Mouse (Mus musculus) forebrain, postnatal 0 days (tissue): ENCODE results near the gene Gtf2i. TPM values are rescaled to one million over a fixed set of nuclear protein-coding genes. Genes with fewer than 3 reads are reported as not detected.

Experiments
- ATAC-seq: fragments of 200-750 bp; cut with Nextera tagmentation; 2 replicates; pipeline ENCODE4 v1.8.0; 2017; ENCODE audit warnings: mild to moderate bottlenecking, moderate library complexity
- DNase-seq: peaks from one replicate; pipeline ENCODE4 v3.0.0-alpha.2; 2015
- H3K27ac ChIP-seq: fragments of 300-500 bp; sonication (generic); 2 replicates; pipeline ENCODE4 v1.5.1; 2014; ENCODE audit warnings: low read depth, mild to moderate bottlenecking, antibody characterized with exemption, low read length, moderate library complexity, mixed read lengths
- H3K27me3 ChIP-seq: fragments of 300-500 bp; sonication (generic); 2 replicates; pipeline ENCODE4 v1.6.1; 2014; ENCODE audit warnings: mild to moderate bottlenecking, low read length, mixed read lengths; ENCODE audit not compliant: insufficient read depth
- H3K36me3 ChIP-seq: fragments of 300-500 bp; sonication (generic); 2 replicates; pipeline ENCODE4 v1.6.1; 2014; ENCODE audit warnings: mild to moderate bottlenecking, moderate library complexity; ENCODE audit not compliant: insufficient read depth
- H3K4me1 ChIP-seq: fragments of 300-500 bp; sonication (generic); 2 replicates; pipeline ENCODE4 v1.6.1; 2014; ENCODE audit warnings: antibody characterized with exemption; ENCODE audit not compliant: insufficient read depth
- H3K4me2 ChIP-seq: fragments of 300-500 bp; sonication (generic); 2 replicates; pipeline ENCODE4 v1.6.1; 2014; ENCODE audit warnings: low read depth, mild to moderate bottlenecking, moderate library complexity
- H3K4me3 ChIP-seq: fragments of 300-500 bp; sonication (generic); 2 replicates; pipeline ENCODE4 v1.5.1; 2014; ENCODE audit warnings: low read depth, low read length, mixed read lengths
- H3K9ac ChIP-seq: fragments of 300-500 bp; sonication (generic); 2 replicates; pipeline ENCODE4 v1.6.1; 2014; ENCODE audit warnings: mild to moderate bottlenecking
- H3K9me3 ChIP-seq: fragments of 300-500 bp; sonication (generic); 2 replicates; pipeline ENCODE4 v1.6.1; 2016; ENCODE audit warnings: low read length
- CTCF ChIP-seq: sonication (generic); IDR thresholded peaks from 2 replicates; pipeline ENCODE4 v1.5.1; 2016; ENCODE audit warnings: antibody characterized with exemption, control low read depth, low read depth
- WGBS: fragments of 180-500 bp; shearing (Covaris S2); extraction: QIAGEN DNeasy Blood & Tissue Kit; methylation state at CpG from one replicate; pipeline ENCODE4 v1.1.7; 2014; 5-methylcytosine and 5-hydroxymethylcytosine counted together
- polyA plus RNA-seq: library from polyadenylated mRNA; unstranded; fragments of >200 nt; fragmentation: Nextera tagmentation; extraction: Ambion mirVana; gene quantifications from 2 replicates; pipeline ENCODE4 v1.2.1, GENCODE M21; 2015
- total RNA-seq: library from RNA; depleted of rRNA; stranded (reverse); fragments of >200 nt; gene quantifications from 2 replicates; pipeline ENCODE4 v1.2.3, GENCODE M21; 2014

The Gtf2i gene
- total and polyA plus RNA-seq, 2 experiments from 2014 or later, result 85.6 to 120 TPM

DNA sequence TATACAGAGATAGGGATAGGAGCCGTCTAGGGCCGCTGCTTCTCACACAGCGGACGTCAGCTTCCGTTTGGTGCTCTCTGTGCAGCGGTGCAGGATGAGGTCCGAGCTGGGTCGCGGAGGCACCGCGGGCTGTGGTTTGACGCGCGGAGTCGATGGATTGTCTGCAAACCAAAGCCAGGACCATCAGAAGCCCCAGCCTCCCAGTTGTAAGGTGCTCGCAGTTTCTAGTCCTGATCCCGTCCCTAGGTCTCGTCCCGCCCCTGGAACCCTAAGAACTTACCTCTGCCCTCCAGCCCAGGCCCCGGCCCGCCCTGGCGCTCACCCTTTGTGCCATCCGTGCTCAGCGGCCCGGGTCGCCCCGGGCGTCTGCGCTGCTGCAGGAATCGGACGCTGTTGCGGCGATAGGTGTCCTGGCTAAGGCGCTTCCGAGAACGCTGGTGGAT, 92.8 kb downstream of the Gtf2i start:
- Histone ChIP-seq H3K4me3 (peak overlapping the region; percentile 19; the same call in 1 of the 2 replicates), H3K9me3 (no peaks in the 10 kb centered on the region), H3K27me3 (peaks cover 10% of the 10 kb centered on the region), H3K4me1 (no peaks in the 10 kb centered on the region), H3K9ac (peak overlapping the region; percentile 22; the same call in 1 of the 2 replicates), H3K27ac (no peak overlapping the region), H3K4me2 (peak overlapping the region; percentile 47), H3K36me3 (peaks cover 5% of the 10 kb centered on the region; the same call in 1 of the 2 replicates)
- no peak for DNase-seq
- no peak for TF ChIP-seq CTCF
- ATAC-seq, result no peak
- WGBS, result 10% methylated on average over 36 of the region's 36 CpGs

DNA sequence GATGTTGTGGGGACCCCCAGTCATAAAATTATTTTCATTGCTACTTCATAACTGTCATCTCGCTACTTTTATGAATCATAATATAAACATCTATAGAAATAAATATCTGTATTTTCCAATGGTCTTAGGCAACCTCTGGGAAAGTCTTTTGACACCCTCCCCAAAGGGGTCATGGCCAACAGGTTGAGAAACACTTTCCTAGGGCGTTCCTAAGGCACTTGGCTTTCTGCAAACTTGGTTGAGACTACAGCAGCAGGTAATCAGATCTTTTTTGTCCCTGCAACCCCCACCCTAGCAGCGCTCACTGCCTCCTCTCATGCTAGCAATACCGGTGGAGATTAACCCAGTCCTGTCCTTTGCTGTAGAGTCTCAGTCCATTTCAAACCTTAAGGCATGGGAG, 93.3 kb downstream of the Gtf2i start:
- no peak overlapping the region for H3K9ac ChIP-seq
- H3K27ac ChIP-seq, result no peak overlapping the region
- WGBS, result 48% methylated on average over 4 of the region's 4 CpGs
- peaks cover 10% of the 10 kb centered on the region for H3K27me3 ChIP-seq
- ATAC-seq (no peak), DNase-seq (no peak)
- no peak overlapping the region for H3K4me3 ChIP-seq
- no peak for TF ChIP-seq CTCF
- H3K9me3 ChIP-seq, result no peaks in the 10 kb centered on the region
- H3K4me1 ChIP-seq, result no peaks in the 10 kb centered on the region
- peaks cover 9% of the 10 kb centered on the region; the same call in 1 of the 2 replicates for H3K36me3 ChIP-seq
- peak overlapping the region; percentile 47; the same call in 1 of the 2 replicates for H3K4me2 ChIP-seq

DNA sequence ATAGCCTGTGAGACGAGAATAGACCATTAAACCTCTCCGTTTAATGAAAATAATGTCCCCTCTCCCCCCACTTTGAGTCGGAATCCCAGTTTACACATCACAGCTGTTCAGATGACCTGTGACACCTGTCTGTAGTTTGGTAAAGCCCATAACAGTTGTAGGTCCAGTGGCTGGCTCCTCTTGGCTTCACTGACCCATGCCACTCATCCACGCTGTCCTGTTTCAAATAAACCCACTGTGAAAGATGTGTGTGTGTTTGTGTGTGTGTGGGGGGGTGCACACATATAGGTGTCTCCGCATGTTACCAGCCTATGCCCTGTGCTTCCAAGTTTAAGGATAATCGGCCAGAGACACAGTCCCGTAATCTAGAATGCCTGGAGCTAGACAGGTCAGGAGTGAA, 96.7 kb downstream of the Gtf2i start:
- no peak overlapping the region for H3K4me3 ChIP-seq
- H3K27me3 ChIP-seq, result peaks cover 10% of the 10 kb centered on the region
- WGBS, result 95% methylated on average over 7 of the region's 7 CpGs
- no peaks in the 10 kb centered on the region for H3K9me3 ChIP-seq
- H3K4me2 ChIP-seq, result no peak overlapping the region
- DNase-seq (no peak), ATAC-seq (no peak)
- H3K36me3 ChIP-seq, result peaks cover 11% of the 10 kb centered on the region; the same call in 1 of the 2 replicates
- H3K27ac ChIP-seq, result no peak overlapping the region
- no peak for TF ChIP-seq CTCF
- H3K4me1 ChIP-seq, result no peaks in the 10 kb centered on the region
- H3K9ac ChIP-seq, result no peak overlapping the region

DNA sequence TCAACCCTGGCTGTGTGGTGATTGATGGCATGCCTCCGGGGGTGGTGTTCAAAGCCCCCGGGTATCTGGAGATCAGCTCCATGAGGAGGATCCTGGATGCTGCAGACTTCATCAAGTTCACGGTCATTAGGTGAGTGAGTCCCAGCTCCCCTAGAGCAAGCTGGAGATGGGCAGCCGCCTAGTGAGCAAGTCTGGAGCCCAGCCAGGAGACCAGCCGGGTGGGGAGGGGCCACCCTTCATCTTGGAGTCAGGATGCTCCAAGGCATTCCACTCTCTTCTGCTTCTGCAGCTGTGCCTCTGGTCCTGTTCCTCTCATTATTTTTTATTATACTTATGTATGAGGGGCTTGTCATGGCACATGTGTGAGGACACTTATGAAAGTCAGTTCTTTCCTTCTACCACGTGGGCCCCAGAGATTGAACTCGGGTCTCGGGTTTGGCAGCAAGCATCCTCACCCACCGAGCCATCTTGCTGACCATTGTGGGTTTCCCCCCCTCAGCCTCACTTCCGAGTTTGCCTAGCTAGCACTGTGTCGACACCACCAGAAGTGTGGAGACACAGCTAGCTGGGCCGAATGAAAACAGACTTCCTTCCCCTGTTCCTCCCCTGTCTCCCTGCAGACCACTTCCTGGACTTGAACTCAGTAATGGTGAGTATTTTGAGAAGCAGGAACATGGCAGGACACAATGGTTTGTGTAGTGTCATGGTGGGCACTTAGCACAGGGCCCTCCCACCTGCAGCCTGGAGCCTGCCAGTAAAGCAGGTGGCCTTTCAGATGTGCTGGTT, 100.3 kb downstream of the Gtf2i start:
- no peak overlapping the region for H3K9ac ChIP-seq
- TF ChIP-seq CTCF, result no peak
- no peaks in the 10 kb centered on the region for H3K9me3 ChIP-seq
- H3K27me3 ChIP-seq, result no peaks in the 10 kb centered on the region
- H3K27ac ChIP-seq, result no peak overlapping the region
- H3K4me1 ChIP-seq, result no peaks in the 10 kb centered on the region
- ATAC-seq (no peak), DNase-seq (no peak)
- peaks cover 20% of the 10 kb centered on the region for H3K36me3 ChIP-seq
- no peak overlapping the region for H3K4me3 ChIP-seq
- 68% methylated on average over 12 of the region's 12 CpGs for WGBS
- H3K4me2 ChIP-seq, result no peak overlapping the region

DNA sequence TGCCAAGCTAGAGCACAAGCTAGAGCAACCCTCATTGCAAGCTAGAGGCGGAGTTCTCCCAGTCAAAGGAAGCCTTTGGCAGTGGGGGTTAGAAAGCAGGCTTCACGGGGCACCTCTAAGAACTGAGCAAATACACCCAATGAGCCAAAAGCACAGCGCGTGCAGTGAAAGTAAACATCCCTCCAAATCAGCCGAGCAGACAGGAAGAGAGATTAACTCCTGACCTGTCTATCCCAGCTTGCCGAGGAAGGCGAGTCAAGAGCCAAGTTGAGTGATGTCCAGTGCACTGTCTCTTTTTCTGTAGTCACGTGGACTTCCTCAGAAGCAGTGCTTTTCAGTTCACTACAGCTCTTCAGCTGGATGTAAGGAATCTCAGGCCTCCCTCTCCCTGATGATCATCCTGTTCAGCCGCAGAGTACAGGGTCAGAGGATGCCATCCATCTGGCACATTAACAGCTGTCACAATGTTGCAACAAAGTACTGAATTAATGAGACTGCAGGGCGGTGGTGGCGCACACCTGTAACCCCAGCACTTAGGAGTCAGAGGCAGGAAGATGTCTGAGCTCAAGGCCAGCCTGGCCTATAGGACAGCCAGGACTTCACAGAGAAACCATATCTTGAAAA, 104.5 kb downstream of the Gtf2i start:
- Histone ChIP-seq H3K36me3 (peaks cover 11% of the 10 kb centered on the region), H3K9ac (no peak overlapping the region), H3K4me2 (no peak overlapping the region), H3K4me1 (no peaks in the 10 kb centered on the region), H3K27me3 (no peaks in the 10 kb centered on the region), H3K9me3 (no peaks in the 10 kb centered on the region), H3K4me3 (no peak overlapping the region), H3K27ac (no peak overlapping the region)
- ATAC-seq, result no peak
- TF ChIP-seq CTCF, result no peak
- no peak for DNase-seq
- WGBS, result 82% methylated on average over 11 of the region's 11 CpGs

DNA sequence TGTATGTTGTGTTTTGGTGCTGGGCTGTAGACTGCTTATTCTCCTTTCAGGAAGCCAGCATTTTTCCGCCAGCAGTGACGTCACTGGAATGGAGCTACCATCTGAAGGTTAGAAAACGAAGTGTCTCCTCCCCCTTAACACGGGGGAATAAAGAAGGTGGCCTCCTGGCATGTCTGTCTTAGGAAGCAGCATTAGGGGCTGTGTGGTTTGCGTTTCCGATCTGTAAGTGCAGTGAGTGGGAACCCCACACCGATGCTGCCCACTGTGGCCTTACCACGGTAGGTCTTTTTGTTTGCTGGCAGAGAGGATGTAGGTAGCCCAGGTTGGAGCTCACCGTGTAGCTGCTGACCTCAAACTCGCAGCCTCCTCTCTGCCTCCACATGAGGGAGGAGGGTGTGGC, 107.8 kb downstream of the Gtf2i start:
- Histone ChIP-seq H3K27ac (no peak overlapping the region), H3K4me2 (no peak overlapping the region), H3K9me3 (no peaks in the 10 kb centered on the region), H3K27me3 (no peaks in the 10 kb centered on the region), H3K36me3 (peaks cover 33% of the 10 kb centered on the region), H3K9ac (no peak overlapping the region), H3K4me1 (no peaks in the 10 kb centered on the region), H3K4me3 (no peak overlapping the region)
- no peak for TF ChIP-seq CTCF
- WGBS, result 84% methylated on average over 10 of the region's 10 CpGs
- no peak for ATAC-seq
- no peak for DNase-seq

DNA sequence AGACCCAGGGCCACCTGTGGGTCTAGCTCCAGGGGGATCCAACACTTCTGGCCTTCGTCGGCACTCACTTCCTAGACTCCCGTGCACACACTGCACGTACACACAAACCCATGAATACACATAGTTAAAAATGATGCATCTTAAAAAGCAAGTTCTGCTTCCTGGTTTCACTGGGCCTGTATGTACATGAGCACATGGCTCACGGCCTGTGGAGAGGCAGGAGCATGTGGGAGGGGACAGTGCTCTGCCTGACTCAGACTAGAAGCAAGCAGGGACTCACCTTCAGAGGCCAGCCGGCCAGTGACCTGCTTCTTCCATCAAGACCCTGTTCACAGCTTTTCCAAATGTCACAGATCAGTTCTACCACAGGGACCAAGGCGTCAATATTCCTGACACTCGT, 120.9 kb downstream of the Gtf2i start:
- no peak overlapping the region for H3K9ac ChIP-seq
- H3K27ac ChIP-seq, result no peak overlapping the region
- 90% methylated on average over 8 of the region's 8 CpGs for WGBS
- DNase-seq, result no peak
- H3K4me3 ChIP-seq, result no peak overlapping the region
- no peak overlapping the region for H3K4me2 ChIP-seq
- no peak for ATAC-seq
- peaks cover 18% of the 10 kb centered on the region for H3K36me3 ChIP-seq
- H3K9me3 ChIP-seq, result no peaks in the 10 kb centered on the region
- TF ChIP-seq CTCF, result no peak
- no peaks in the 10 kb centered on the region for H3K4me1 ChIP-seq
- no peaks in the 10 kb centered on the region for H3K27me3 ChIP-seq
